Mouse (Mus musculus) right cerebral cortex, adult 2 months (tissue): ENCODE measurements around the gene Myzap.

Experiments
- DNase-seq, 2 experiments: peaks; one replicate each; pipeline ENCODE4 v3.0.0; 2021 to 2022; ENCODE audit warnings: low spot score in 2 of 2

The Myzap gene

DNA sequence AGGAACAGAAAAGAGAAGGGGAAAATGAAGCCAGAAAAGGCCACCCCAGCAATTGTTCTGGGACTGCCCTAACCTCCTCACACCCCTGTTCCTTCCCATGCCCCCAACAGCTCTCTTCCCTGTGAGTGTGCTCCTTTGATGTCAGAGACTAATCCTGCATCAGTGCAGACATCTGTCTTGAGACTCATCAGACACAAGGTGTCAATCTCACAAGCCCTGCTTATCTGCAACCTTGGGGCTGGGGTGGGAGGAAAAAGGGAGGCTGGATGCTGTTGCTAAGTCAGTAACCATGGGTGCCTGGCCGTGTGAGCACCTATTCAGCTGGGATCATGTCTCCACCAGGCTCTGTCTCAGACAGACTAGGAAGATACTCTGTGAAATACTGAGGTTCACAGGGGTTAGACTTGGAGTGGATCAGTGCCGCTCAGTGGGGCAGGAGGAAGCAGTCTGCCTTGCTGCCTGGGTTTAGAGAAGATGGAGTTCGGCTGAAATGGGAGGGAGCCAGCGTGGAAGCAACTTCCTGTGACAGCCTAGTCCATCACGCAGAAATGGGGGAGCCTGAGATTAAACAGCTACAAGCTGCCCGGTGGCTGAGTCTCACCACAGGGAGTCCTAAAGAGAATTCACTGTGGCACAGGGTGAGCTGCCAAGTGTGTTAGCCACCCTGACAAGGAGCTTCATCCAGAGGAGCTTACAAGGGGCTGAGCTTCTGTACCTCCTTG is 12.9 kb upstream of the Myzap start:
- DNase-seq, result no peak

- DNase-seq, result no peak
Observed at GRCm38 (mm10) chr9:71599861-71600260, 7.7 kb upstream of the Myzap start.

DNA sequence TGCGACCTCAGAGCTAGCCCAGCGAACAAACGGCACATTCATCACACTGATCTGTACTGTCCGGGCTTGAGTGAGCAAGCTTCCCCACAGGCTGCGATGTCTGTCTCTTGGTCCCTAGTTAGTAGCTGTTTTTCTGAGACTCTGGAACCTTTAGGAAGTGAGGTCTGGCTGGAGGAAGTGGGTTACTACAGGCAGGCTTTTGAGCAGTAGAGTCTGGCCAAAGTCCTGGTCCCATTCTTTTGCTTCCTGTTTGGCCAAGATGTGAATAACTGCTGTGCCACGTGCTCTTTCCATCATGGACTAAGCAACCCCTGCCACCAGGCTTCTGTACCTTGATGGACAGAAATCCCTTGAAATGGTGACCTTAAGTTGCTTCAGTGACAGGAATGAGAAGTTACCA is 4.7 kb upstream of the Myzap start:
- no peak for DNase-seq

GRCm38 (mm10) chr9:71592577-71593285 is 571 bp upstream of the Myzap start:
- no peak for DNase-seq

- no peak for DNase-seq
Observed at GRCm38 (mm10) chr9:71591106-71591505, 1.1 kb downstream of the Myzap start.

- no peak for DNase-seq
Observed at GRCm38 (mm10) chr9:71589771-71590170, 2.4 kb downstream of the Myzap start.

DNA sequence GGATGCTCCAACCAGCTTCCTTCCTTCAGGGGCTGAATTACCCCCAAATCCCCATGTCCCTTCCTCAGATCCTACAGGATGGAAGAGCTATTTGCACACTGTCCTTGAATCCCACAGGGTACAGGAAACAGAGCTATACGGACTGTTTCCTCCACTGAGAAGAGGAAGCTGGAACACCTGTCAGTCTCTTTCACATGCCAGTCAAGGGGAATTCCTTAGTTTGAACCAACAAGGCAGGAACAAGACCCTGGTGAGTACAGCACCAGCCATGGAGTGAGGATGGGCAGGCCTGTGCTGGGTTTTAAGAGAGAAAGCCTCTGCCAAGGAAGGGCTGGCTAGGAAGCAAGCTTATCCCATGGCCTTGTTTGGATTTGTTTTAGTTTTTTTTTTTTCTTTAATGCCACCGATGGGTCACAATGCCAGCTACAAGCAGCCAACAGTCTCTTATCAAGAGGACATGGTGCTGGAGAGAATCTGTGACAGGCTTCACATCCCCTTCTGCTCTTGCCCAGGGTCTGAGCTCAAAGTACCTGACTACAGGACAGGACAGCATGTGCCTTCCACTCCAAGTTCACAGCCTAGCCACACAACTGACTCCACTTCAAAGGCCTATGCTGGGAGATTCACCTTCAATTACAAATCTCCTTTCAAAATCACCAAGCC is 3.1 kb downstream of the Myzap start:
- DNase-seq, result no peak

DNA sequence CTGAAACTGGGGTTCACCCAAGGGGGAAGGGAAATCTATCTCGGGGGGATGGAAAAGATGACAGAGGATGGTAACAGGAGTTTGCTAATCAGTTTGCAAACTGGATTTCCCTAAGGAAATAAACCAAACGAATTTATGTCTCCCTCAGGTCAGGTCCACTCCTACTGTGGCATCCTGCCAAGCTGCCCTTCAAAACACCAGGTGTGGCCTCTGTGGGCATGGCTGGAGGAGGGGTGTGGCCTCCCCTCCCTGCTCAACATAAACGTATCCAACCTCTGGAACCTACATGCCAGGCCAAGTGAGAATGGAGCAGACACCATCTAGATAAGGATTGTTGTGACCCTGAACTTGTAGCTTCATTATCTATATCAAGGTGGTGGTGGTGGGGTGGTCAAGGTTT is 5.8 kb downstream of the Myzap start:
- DNase-seq, result no peak

DNA sequence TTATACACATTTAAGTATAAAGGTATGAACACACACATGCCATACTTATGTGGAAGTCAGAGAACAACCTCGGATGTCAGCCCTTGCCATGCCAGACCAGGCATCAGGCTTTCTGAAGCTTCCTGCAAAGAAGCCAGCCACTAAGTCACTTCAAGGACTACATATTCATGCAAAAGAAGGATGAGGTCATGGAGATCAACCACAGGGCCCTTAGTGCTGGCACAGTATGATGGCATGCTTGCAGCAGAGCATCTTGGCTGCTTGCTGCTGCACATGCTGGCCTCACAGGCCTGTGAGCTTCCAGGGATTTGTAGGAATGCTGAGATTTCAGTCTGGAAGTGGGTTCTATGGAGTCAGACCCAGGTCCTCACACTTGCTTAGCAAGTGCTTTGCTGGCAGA is 9.4 kb downstream of the Myzap start:
- no peak for DNase-seq

GRCm38 (mm10) chr9:71578896-71579564 is 13.1 kb downstream of the Myzap start:
- DNase-seq, result no peak

GRCm38 (mm10) chr9:71574440-71574839 is 17.7 kb downstream of the Myzap start:
- no peak for DNase-seq

- DNase-seq, result no peak
Observed at GRCm38 (mm10) chr9:71573771-71574340, 18.3 kb downstream of the Myzap start.

DNA sequence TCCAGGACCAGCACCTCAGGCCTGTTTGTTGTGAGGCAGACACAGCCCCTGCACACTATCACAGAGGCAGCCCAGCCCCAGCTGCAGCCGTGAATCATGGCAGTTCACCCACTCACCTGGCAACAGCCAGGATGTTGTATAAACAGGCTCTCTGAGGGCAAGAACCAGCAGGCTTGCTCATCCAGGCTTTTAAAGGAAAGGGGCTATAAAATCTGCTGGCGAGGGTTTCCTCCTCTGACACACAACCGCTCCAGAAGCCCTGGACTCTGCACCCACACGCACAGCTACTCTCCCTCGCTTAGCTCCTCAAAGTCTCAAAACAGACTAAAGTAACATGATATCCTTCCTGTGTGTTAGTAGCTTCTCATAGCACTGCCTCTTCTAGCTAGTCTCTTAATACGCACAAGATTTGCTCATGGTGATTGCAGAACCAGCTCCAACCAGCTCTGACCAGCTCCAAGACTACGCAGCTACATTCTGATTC is 21.0 kb downstream of the Myzap start:
- peak; percentile 50 to 68 for DNase-seq

GRCm38 (mm10) chr9:71570170-71570569 is 22.0 kb downstream of the Myzap start:
- DNase-seq, result no peak

DNA sequence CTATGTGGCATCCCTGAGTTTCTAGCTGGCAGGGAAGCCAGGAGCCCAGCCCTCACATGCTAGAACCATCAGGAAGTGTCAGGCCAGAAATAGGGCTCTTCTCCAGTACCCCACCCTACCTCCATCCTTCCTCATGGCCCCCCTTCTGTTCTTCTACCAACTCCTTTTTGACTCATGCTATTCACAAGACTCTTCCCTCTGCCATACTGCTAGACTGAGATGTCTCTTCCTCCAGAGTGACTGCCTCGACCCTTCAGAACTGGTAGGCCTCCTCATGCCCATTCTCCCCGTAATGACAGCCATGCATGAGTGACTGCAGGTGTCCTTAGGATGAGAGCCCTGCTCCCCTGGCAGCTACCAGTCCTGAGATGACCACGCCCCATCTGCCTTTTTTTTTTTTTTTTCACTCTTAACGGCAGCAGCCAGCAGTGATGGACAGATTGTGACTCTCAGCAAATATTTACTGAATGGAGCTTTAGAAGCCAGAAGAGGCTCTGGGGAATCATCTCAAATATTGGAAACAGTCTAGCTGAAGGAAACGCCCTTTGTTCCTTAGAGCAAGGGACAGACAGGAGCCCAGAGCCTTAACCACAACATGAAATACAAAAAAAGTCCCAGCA is 23.7 kb downstream of the Myzap start:
- DNase-seq, result no peak

DNA sequence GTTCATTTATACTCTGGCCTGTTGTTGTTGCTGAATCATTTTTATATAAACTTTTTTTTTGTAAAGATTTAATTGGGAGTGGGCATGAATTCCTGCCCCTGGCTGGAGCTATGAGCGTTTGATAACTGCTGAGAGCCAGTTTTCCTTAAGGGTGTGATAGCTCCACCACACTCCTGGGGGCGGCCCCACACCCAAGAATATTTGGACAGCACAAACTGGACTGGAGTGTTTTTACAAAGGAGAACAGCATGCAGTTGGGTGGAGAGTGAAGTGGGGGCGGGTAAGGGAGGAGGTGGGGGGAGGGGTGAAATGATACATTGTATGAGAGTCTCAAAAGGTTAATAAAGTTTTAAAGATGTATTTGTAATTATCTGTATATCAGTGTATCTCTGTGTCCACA is 24.8 kb downstream of the Myzap start:
- DNase-seq, result no peak

GRCm38 (mm10) chr9:71566763-71567162 is 25.4 kb downstream of the Myzap start:
- DNase-seq, result no peak

DNA sequence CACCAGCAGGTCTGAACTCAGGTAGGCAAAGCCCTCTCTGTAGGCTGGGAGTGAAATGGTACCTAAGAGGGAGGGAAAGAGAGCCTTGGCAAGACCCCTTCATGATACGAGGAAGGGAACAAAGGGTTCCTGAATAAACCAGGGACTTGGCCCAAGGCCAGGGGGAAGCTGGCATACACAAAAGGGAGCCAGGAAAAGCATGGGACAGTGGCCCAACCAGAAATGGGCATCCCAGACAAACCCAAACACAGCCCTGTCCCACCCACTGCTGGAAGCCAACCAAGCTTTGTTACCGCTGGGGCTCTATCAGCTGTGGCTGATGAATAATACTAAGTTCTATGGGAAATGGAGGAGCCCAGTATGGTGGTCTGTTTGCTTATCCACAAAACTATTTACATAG is 34.4 kb downstream of the Myzap start:
- DNase-seq, result peak in 1 of 2 experiments; percentile 10

DNA sequence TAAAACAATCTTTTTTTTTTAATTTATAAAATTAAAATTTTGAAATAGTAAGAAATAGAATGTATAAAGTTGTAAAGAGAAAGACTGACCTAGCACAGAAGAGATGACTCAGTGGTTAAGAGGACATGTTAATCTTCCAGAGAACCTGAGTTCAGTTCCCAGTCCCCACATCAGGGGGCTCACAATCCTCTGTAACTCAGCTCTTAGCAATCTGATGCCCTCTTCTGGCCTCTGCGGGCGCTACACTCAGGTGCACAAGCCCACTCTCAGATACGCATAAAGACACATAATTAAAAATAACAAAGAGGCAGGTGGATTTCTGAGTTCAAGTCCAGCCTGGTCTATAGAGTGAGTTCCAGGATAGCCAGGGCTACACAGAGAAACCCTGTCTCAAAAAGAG is 38.2 kb downstream of the Myzap start:
- no peak for DNase-seq

- DNase-seq, result no peak
Observed at GRCm38 (mm10) chr9:71550176-71550575, 42.0 kb downstream of the Myzap start.

DNA sequence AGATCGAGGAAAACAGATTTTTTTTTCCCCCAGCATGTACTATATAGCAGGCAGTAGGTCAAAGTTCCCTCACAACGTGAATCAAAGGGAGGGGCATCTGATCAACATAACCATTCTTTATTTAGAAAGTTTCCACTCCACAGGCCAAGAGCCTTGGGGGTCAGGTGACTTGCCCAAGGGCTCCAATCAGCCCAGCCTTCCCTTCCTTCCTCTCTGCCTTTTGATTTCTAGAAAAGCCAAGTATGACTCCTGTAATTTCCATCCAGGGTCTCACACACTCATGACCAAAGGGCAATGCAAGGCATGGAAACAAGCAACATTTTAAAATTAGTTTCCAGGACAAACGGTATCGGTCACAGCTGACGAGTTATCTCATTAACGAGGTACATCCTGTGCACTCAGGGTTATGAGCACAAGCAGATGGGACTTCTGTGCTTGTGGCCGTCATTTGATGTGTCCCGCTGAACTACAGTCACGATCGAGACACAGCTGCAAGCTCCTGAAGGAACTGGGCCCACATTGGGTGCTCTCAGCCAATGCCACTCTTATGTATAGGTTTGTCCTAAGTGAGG is 44.4 kb downstream of the Myzap start:
- no peak for DNase-seq
